Mouse (Mus musculus): Measurements from ENCODE around the gene Pars2.
A peak's percentile ranks its signal among the peaks of the same experiment; 100 is the strongest.

Pars2 gene

GRCm38 (mm10) chr4:106650833-106651527 lies at the start of gene Pars2:
Pars2 (plus strand) TSS chr4:106651069.
- DNase-seq: peak; percentile 98

- DNase-seq: no peak
Observed at GRCm38 (mm10) chr4:106606639-106607554, 44.0 kb upstream of the Pars2 start.

GRCm38 (mm10) chr4:106607905-106608304 lies 43.0 kb upstream of the Pars2 start:
- no peak for DNase-seq

- DNase-seq: no peak
Observed at GRCm38 (mm10) chr4:106613105-106613504, 37.8 kb upstream of the Pars2 start.

- DNase-seq: no peak
Observed at GRCm38 (mm10) chr4:106613560-106613959, 37.3 kb upstream of the Pars2 start.

GRCm38 (mm10) chr4:106614180-106614797 lies 36.6 kb upstream of the Pars2 start:
- DNase-seq: peak; percentile 66

GRCm38 (mm10) chr4:106614881-106615280 lies 36.0 kb upstream of the Pars2 start:
- no peak for DNase-seq

- no peak for DNase-seq
Observed at GRCm38 (mm10) chr4:106615637-106616036, 35.2 kb upstream of the Pars2 start.

GRCm38 (mm10) chr4:106617056-106617455 lies 33.8 kb upstream of the Pars2 start, which contains the start of gene Lexm:
Lexm (minus strand) TSS chr4:106617241.
- DNase-seq: no peak

GRCm38 (mm10) chr4:106618898-106619297 lies 32.0 kb upstream of the Pars2 start:
- no peak for DNase-seq

- DNase-seq: no peak
Observed at GRCm38 (mm10) chr4:106621428-106621827, 29.4 kb upstream of the Pars2 start.

- DNase-seq: no peak
Observed at GRCm38 (mm10) chr4:106622030-106622493, 28.8 kb upstream of the Pars2 start, which contains the start of gene Ttc22. Ttc22 (plus strand) TSS chr4:106622432.

- DNase-seq: no peak
Observed at GRCm38 (mm10) chr4:106622712-106623111, 28.2 kb upstream of the Pars2 start.

- DNase-seq: no peak
Observed at GRCm38 (mm10) chr4:106624271-106624670, 26.6 kb upstream of the Pars2 start.

- DNase-seq: no peak
Observed at GRCm38 (mm10) chr4:106627809-106628208, 23.1 kb upstream of the Pars2 start.

- DNase-seq: no peak
Observed at GRCm38 (mm10) chr4:106628650-106629360, 22.1 kb upstream of the Pars2 start.

GRCm38 (mm10) chr4:106629374-106629773 lies 21.5 kb upstream of the Pars2 start:
- DNase-seq: no peak

- peak; percentile 78 for DNase-seq
Observed at GRCm38 (mm10) chr4:106630333-106631220, 20.3 kb upstream of the Pars2 start.

GRCm38 (mm10) chr4:106632313-106632712 lies 18.6 kb upstream of the Pars2 start:
- no peak for DNase-seq

GRCm38 (mm10) chr4:106633281-106634085 lies 17.4 kb upstream of the Pars2 start:
- DNase-seq: no peak

- no peak for DNase-seq
Observed at GRCm38 (mm10) chr4:106634086-106634479, 16.8 kb upstream of the Pars2 start.

All from cerebellum, adult 8-10 months (tissue).